8 mouse cellular contexts compared by ENCODE assay signal in genomic region chr10:24622586-24622985, GRCm38 (mm10). TPM values are rescaled to one million over a fixed set of nuclear protein-coding genes. Genes with fewer than 3 reads are reported as not detected.
DNase-seq lines count a peak whose midpoint lies in the region; ATAC-seq lines count a peak whose summit lies in the region.

No protein-coding gene starts in this region.

- 21% methylated on average over 7 of the region's 7 CpGs for WGBS in embryonic facial prominence, embryonic 11.5 days

- H3K9ac ChIP-seq in embryonic facial prominence, embryonic 11.5 days (replicated peaks; ENCODE audit: low read length), result no peak overlapping the region

- no peaks in the 10 kb centered on the region for H3K27me3 ChIP-seq in embryonic facial prominence, embryonic 11.5 days (ENCODE audit: control insufficient read depth, insufficient read depth, low read length)

- H3K9me3 ChIP-seq in embryonic facial prominence, embryonic 11.5 days (replicated peaks; ENCODE audit: control insufficient read depth, low read length), result no peaks in the 10 kb centered on the region

- no peaks in the 10 kb centered on the region for H3K4me1 ChIP-seq in embryonic facial prominence, embryonic 11.5 days (ENCODE audit: control insufficient read depth, insufficient read depth, low read length)

- no peaks in the 10 kb centered on the region for H3K36me3 ChIP-seq in embryonic facial prominence, embryonic 11.5 days (replicated peaks; ENCODE audit: control insufficient read depth, insufficient read depth, low read depth, low read length)

- no peak overlapping the region for H3K4me3 ChIP-seq in embryonic facial prominence, embryonic 11.5 days (ENCODE audit: low read depth, low read length)

- no peak overlapping the region for H3K27ac ChIP-seq in embryonic facial prominence, embryonic 11.5 days (replicated peaks; ENCODE audit: low read depth, low read length)

- peak; percentile 27 to 49 for DNase-seq in cerebellum, adult 18-20 months
- DNase-seq in cerebellum, adult 11-12 months, result no peak
- DNase-seq in 3T3-L1 (ENCODE audit: low read depth, low spot score), result peak; percentile 86
- DNase-seq in adrenal gland, postnatal 10 days, result peak; percentile 88
- DNase-seq in embryonic facial prominence, embryonic 11.5 days (ENCODE audit: low spot score), result peak; percentile 80
- peak; percentile 88 for DNase-seq in lung, postnatal 10 days
- peak; percentile 33 to 81 for DNase-seq in spleen, adult 18-20 months

- H3K4me2 ChIP-seq in embryonic facial prominence, embryonic 11.5 days (ENCODE audit: low read depth, low read length), result no peak overlapping the region

- no peak for ATAC-seq in embryonic facial prominence, embryonic 11.5 days (replicated peaks; ENCODE audit: insufficient number of reproducible peaks, low FRiP score, low TSS enrichment, low read depth)
- ATAC-seq in inflammation-experienced regulatory T-cells, adult 6 months, result peak; percentile 85

RNA-seq across cellular contexts. Expression of gene Ccn2, which starts 27.3 kb away (rescaled TPM):
- 10 to 100 TPM; 20.5 to 47.0 TPM for total RNA-seq in adrenal gland, postnatal 10 days (2021)
- 3.1 and 3.7 TPM in 2 replicates for polyA plus RNA-seq in embryonic facial prominence, embryonic 11.5 days (2014; fragmentation: Nextera tagmentation; extraction: Ambion mirVana)
- not detected for polyA plus RNA-seq in inflammation-experienced regulatory T-cells, adult 6 months (2017; shearing (Covaris generic))
